Mouse (Mus musculus) spleen, adult 12 weeks (tissue): Measurements from ENCODE around the gene Tspan2.

Experiments
- DNase-seq: peaks from one replicate; pipeline ENCODE4 v3.0.0; 2022; ENCODE audit warnings: low spot score

The Tspan2 gene

DNA sequence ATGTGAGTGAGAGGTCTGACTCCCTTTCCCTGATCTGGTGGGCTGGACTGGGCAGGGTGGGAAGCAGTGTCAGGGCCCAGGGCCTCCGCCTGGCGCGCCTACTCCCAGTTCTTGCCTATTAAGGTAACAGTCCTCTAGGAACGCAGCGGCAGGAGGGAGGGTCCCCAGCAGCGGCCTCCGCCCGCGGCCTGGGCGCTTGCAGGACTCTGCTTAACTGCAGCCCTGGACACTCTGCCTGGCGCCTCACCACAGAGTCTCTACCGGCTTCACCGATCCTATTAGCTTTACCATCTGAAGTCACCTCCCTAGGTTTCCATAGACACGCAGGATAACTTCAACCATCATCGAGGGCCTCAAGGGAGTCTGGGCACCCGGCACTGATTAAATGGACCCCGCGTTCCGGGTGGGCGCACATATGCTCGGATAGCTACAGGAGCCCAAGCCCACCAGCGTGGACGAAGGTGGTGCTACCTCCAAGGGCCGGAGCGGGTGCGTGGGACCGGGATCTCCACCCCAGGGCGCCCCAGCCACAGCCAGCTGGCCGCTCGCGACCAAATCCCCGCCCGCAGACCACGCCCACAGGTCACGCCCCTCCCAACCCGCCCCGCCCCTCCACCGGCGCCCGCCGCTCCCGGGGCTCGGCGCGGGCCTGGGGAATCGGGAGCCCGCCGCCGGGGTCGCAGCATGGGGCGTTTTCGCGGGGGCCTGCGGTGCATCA, at the start of gene Tspan2:
Gene Tspan2, plus strand, starts transcription at position 217 of the 718 bp plus-strand sequence.
- DNase-seq = peak; percentile 13

DNA sequence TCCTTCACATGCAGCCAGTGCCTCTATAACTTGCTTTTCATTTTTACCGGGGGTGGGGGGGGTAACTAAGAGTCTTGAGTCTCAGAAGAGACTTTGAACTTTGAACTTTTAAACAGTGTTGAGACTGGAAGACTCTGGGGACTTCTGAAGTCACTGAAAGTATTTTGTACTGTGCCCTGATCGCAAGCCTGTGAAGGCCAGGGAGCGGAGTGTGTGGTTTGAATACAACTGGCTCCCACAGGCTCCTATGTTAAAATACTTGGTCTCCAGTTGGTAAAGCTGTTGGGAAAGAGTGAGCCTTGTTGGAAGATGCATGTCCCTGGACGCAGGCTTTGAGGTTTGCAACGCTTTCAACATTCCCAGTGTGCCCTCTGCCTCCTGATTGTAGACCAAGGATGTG, 47.5 kb upstream of the Tspan2 start:
- no peak for DNase-seq

DNA sequence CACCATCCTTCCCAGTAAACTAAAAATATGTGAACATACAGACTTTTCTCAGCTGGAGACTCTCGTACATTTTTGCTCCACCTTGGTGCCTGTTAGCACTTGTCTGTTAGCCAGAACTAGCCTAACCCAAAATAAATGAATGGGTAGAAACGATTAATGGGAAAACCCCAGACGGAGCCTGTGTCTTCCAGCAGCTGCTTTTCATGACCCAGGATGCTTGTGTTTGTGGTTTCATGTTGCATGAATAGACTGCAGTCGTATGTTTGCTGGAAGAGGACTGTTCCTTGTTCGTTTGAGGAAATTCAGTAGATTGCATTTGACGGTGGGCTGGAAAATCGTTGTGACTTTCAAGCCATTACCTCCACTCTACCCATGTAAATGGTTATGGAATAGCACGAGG, 46.5 kb upstream of the Tspan2 start:
- DNase-seq = no peak

DNA sequence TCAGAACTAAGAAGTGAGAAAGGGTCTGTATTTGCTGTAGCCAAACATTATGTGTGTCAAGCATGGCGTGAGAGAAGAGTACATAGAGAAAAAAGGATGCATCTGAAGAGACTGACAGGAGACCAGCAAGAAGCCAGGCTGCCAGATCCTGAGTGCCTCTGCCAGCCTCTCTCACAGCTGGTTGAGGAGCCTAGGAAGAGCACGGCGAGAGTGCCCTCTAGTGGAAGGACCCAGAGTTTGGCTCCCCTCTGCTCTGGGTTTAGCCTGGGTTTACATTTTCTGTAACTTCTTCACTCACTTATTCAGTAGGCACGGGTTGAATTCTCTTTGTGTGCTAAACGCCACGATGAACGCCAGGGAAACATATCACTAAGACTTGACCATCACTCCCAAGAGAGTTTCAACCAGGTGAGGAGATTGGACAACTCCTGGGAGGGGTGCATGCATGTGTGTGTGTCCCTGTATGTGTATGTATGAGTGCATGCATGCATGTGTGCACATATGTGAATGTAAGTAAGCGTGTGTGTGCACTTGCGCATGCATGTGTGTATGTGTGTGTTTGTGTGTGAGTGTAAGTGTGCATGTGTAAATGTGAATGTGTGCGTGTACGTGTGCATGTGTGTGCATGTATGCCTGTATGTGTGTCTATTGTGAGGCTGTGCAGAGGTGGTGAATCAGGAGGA, 42.4 kb upstream of the Tspan2 start:
- DNase-seq = no peak

GRCm38 (mm10) chr3:102692758-102693325, 41.5 kb upstream of the Tspan2 start:
- DNase-seq = no peak

DNA sequence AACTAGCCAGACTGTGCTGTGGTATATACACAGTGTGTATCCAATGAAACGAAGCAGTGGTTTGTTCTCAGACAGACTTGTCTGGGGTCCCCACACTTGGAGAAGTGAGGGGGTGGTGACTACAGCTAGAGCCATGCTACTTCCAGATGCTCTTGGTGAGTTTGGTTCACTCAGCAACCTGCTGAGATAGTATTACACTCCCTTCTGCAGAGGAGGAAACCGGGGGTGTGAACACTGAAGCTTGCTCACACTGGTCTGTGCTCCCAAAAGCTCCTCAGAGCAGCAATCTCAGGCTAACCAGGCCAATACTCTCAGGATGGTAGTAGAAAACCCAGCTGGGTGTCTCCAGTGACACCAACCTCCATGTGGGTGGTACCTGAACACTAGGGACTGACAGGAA, 36.2 kb upstream of the Tspan2 start:
- no peak for DNase-seq

GRCm38 (mm10) chr3:102701303-102701702, 33.0 kb upstream of the Tspan2 start:
- DNase-seq = no peak

- DNase-seq = peak; percentile 41
Measured at GRCm38 (mm10) chr3:102701902-102702544, 32.3 kb upstream of the Tspan2 start.

- no peak for DNase-seq
Measured at GRCm38 (mm10) chr3:102704001-102704401, 30.3 kb upstream of the Tspan2 start.

- DNase-seq = no peak
Measured at GRCm38 (mm10) chr3:102708599-102708998, 25.7 kb upstream of the Tspan2 start.

- peak; percentile 55 for DNase-seq
Measured at GRCm38 (mm10) chr3:102715066-102715584, 19.2 kb upstream of the Tspan2 start.

GRCm38 (mm10) chr3:102715839-102716238, 18.5 kb upstream of the Tspan2 start:
- DNase-seq = no peak

DNA sequence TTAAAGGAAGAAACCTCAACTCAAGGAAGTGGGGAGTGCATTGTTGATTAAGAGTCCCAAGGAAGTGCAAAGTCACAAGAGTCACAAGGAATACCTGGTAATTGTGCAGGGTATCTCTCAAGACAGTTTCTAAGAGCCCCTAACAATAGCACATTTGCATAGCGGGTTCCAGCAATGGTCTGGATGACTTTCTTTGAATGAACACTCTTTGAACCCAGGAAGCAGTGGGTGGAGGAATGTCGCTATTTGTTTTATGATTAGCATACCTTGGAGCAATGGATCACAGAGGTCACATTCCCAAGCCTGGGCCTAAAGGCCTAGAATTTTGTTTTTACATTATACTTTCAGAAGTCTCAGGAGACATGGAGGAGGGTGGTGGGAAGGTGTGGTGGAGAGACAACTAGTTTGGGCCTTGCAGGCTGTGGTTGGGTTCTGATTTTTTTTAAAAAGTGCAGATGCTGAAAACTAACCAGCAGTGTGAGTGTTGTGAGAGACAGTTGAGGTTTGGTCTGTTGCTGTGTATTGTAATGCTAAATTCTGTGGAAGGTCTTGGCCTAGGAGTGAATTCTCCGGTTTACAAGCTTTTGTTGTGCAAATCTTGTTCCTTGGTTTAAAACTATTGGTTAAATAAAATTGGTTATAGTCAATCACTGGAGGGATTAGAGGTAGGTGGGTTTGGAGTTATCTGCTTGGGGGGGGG, 16.6 kb upstream of the Tspan2 start:
- DNase-seq = no peak

- DNase-seq = no peak
Measured at GRCm38 (mm10) chr3:102723154-102723553, 11.2 kb upstream of the Tspan2 start.

- no peak for DNase-seq
Measured at GRCm38 (mm10) chr3:102723841-102724570, 10.3 kb upstream of the Tspan2 start.

- DNase-seq = no peak
Measured at GRCm38 (mm10) chr3:102724798-102725459, 9.4 kb upstream of the Tspan2 start.

- DNase-seq = no peak
Measured at GRCm38 (mm10) chr3:102729416-102729815, 4.9 kb upstream of the Tspan2 start.

DNA sequence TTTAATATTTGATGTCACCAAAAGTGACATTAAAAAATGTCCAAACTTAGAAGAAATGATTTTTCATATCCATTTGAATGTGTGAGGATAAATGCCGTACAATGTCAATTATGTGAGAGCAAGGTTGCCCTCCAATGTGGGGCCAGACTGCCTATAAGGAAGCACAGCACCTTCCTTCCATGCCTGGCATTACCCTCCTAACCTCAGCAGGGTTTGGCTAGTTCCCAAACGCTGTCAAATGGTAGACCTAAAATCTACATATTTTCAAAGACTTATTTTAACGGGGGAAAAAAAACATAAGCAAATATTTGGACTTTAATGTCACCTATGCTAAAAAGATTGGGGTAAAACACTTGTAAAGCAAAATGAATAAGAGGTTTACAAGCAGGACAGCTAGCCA, 3.2 kb upstream of the Tspan2 start:
- DNase-seq = no peak

DNA sequence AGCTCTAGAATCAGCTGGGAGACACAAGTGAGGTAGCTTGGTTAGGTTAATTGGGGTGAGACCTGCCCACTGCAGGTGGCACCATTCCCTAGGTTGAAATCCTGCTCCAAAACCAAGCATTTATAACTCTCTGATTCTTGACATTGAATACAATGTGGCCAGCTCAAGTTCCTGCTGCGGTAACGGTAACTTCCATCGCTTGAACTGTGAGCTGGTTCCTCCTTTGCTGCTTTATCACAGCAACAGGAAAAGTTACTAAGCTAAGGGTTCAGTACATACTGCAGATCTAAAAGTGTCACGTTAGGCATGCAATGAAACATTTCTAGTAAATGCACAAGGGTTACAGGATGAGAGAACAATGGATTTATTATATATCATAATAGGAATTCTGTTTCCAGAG, 1.7 kb upstream of the Tspan2 start:
- no peak for DNase-seq

GRCm38 (mm10) chr3:102733050-102733449, 1.3 kb upstream of the Tspan2 start:
- no peak for DNase-seq

DNA sequence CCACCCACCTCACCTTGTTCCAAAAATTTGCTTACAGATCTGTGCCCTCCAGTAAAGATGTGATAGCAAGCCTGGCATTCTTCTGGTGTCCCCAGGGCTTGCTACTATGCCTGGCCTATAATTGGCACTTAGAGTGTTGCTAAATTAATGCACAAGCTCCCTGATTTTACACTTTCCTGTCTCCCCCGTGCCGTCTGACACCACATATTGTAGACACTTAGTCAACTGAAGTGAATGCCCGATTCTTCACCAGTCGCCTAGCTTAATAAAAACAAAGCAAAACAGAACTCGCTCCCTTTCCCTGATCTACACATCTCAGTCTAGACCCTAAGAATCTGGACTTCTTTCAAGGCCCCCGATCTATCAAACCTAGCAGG, 405 bp upstream of the Tspan2 start:
- DNase-seq = no peak
